Mouse (Mus musculus): ENCODE measurements around the gene Csrnp1.

Gene Csrnp1

DNA sequence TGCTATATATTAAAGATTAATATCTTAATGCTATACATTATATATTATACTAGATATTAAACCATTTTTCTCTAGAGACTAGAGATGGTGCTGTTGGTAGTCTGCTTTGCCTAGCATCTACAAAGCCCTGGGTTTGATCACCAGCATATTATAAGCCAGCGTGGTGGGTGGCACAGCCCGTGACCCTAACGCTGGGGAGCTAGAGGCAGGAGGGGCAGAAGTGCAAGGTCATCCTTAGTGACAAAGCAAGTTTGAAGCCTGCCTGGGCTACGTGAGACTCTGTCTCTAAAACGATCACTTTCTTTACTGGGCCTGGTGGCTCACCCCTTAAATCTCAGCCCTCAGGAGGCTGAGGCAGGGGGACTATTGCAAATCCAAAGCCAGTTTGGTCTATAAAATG lies 18.4 kb upstream of the Csrnp1 start:
- DNase-seq (ENCODE audit: low spot score), result no peak

GRCm38 (mm10) chr9:120001945-120002725 lies 17.7 kb upstream of the Csrnp1 start:
- peak; percentile 92 for DNase-seq (ENCODE audit: low spot score)

- DNase-seq (ENCODE audit: low spot score), result no peak
These were observed 16.3 kb upstream of the Csrnp1 start for GRCm38 (mm10) chr9:120000761-120001160.

DNA sequence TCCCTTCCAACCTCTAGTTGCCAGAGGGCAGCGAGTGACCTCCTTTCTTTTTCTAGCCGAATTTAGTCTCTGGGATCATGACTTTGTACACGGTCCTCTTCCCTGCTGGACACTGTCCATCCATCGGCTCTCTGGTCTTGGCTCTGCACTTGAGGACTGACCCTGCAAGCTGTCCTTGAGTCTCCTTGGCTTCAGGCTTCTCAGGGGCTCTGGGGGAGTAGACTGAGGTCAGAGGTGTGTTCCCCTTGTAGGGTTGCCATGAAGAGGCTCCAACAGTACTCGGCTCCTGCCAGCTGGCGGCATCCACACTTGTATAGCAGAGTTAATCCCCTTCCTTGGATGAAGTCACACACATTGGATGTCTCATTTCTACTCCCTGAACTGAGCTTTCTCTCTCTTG lies 15.2 kb upstream of the Csrnp1 start:
- DNase-seq (ENCODE audit: low spot score), result no peak

- DNase-seq (ENCODE audit: low spot score), result no peak
These were observed 14.3 kb upstream of the Csrnp1 start for GRCm38 (mm10) chr9:119998776-119999175.

DNA sequence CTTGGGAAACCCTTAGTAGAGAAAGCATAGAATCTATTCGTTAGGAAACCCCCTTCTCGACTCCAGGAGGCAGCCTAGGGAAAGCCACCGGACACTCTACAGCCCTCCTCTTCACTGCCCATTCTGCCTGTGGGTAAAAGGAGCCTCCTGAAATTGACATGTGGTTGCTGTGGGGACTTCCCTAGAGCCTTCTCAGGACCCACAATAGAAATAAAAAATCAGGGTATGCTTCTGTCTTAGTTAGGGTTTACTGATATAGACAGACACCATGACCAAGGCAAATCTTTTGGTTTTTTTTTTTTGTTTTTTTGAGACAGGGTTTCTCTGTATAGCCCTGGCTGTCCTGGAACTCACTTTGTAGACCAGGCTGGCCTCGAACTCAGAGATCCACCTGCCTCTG lies 11.6 kb upstream of the Csrnp1 start:
- DNase-seq (ENCODE audit: low spot score), result no peak

DNA sequence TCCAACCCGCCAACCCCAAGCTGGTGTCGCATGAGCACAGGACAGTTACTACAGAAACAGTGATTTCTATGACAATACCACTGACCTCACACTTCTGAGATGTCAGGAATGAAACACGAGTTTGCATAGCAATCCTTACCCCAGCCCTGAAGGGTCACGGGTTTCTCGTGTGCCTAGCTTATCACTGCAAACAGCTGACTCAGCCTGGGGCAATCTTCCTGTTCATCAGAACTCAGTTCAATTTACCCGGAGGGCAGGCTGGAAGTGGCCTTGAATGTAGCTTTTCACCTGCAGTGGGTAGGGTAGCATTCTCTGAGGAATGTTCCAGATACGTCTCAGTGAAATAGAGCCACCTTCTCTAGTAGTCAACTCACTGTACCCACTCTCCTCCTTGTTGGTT lies 9.7 kb upstream of the Csrnp1 start:
- DNase-seq (ENCODE audit: low spot score), result no peak

DNA sequence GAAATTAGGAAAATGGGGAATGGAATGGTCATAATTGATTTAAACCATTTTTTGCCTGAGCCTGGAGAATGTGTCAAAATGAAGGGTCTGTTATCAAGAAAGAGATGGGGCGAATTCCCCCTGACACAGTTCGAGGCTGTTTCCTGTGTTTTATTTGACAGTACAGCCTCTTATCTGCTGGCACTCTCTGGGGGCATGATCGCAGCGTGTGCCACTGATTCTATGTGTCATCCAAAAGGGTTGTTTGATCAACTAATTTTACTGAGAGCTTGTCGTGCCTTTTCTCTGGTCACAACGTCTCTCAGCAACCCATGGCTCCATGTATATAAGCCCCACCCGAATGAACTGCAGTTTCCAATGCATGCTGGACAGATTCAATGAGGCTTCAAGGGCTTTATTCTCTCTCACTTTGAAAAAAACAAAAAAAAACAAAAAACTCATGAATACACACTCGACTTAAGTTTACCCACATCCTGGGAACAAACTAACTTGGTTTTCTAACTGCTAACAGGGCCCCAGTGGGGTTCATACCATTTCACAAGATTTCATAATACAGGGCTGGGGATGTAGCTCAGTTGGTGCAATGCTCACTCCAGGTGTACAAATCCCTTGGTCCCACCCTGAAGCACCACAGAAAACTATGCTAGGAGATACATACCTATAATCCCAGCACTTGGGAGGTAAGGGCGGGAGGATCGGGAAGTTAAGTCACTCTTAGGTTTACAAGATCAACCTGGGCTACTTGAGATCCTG lies 8.8 kb upstream of the Csrnp1 start:
- no peak for DNase-seq (ENCODE audit: low spot score)

GRCm38 (mm10) chr9:119991310-119991709 lies 6.9 kb upstream of the Csrnp1 start:
- DNase-seq (ENCODE audit: low spot score), result no peak

- no peak for DNase-seq (ENCODE audit: low spot score)
These were observed 3.8 kb upstream of the Csrnp1 start for GRCm38 (mm10) chr9:119988304-119988703.

DNA sequence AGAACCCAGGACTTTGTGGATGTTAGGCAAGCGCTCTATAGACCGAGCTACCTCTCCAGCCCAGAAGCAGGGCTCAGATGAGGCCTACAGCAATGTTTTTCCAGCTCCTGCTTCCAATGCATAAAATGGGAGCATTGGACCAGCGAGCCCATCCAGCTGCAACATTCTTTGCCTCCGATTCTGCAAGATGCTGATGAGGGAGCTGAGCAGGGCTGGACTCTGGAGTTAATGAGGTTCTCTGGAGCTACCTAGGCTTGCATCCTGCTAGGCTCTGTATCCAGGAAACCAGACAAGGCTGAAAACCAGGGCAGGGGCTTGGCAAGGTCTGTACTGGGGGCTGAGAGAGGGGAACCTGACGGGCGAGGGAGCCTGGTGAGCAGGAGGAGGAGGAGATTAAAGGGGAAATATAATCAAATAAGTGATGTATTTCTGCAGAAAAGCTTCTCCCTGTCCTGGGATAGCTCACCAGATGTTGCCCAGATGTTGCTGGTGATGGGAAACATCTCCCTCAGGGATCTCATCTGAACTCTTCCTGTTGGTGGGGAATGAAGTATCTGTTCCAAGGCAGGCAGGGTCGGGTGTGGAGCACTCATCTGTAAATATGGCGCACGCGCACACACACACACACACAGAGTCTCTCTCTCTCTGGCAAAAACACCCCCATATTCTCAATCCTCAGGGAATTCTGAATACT lies 1.6 kb upstream of the Csrnp1 start:
- DNase-seq (ENCODE audit: low spot score), result no peak

- peak; percentile 63 for DNase-seq (ENCODE audit: low spot score)
These were observed 598 bp downstream of the Csrnp1 start for GRCm38 (mm10) chr9:119983585-119984535.

- peak; percentile 24 for DNase-seq (ENCODE audit: low spot score)
These were observed 1.4 kb downstream of the Csrnp1 start for GRCm38 (mm10) chr9:119982956-119983551.

GRCm38 (mm10) chr9:119982241-119982811 lies 2.1 kb downstream of the Csrnp1 start:
- peak; percentile 18 for DNase-seq (ENCODE audit: low spot score)

- DNase-seq (ENCODE audit: low spot score), result peak; percentile 22
These were observed 3.0 kb downstream of the Csrnp1 start for GRCm38 (mm10) chr9:119981183-119982179.

- DNase-seq (ENCODE audit: low spot score), result no peak
These were observed 3.7 kb downstream of the Csrnp1 start for GRCm38 (mm10) chr9:119980770-119981182.

- no peak for DNase-seq (ENCODE audit: low spot score)
These were observed 4.7 kb downstream of the Csrnp1 start for GRCm38 (mm10) chr9:119979749-119980148.

DNA sequence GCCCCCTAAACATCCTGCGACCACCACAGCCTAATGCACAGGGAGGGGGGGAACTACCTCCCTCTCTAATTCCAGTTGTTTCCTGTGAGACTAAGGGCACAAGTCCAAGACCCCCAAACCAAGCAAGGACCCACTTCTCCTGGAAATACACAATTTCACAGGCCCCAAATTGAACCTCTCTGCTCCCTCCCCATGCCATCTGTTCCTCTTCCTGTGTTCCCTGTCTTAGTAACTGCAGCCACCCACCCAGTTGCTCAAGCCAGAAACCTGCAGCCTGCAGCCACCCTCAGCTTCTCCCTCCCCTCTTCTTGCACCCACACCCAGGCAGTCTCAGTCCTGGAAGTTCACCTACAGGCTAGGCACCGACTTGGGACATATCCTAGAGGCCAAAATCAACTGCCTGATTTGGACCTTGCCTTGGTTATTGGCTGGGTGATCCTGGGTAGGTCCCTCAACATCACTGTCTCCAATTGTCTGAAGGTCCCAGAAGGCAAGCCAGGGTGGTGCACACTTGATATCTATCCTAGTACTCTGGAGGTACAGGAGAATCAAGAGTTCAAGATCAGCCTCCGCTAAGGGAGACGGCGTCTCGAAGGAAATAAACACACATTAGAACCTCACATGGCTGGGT lies 5.5 kb downstream of the Csrnp1 start:
- no peak for DNase-seq (ENCODE audit: low spot score)

DNA sequence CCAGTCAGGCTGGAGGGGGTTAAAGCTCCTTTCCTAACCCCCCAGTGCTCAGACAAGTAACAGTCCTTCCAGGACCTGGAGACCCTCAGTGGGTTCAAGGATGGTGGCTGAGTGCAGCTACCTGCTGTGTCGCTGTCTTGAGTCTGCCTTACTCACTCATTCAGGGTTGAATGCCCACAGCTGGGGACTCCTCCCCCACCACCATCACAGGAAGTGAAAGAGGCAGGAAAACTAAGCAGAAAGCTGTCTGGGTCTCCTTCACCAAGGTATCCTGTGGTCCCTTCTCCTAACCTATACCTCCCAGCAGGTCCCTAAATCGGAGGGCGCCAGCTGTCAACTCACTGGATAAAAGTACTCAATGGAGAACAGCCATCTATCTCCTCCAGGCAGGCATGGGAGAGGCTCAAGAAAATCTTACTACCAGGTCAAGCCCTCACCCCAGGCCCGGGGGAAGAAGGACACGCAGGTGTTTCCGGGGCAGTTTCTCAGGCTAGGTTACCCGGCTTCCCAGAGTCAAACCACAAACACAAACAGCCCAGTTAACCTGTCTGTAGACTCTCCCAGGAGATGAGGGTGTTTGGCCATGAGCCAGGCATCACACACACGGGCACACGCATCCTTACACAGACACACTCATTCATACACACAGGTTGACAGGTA lies 6.2 kb downstream of the Csrnp1 start:
- no peak for DNase-seq (ENCODE audit: low spot score)

Data from c-Kit-positive CD71-positive TER-119-positive erythroid progenitor cells, embryonic 14.5 days (primary cell).